Mouse (Mus musculus) forebrain, embryonic 10.5 days (tissue): ENCODE measurements around the gene Sycp2l. TPM values are rescaled to one million over a fixed set of nuclear protein-coding genes. Genes with fewer than 3 reads are reported as not detected.
"Not testable (repeated sequence)": the region's sequence is repeated elsewhere in the genome, so short reads cannot be mapped to it uniquely, and the experiment has no call there.

Experiments
- DNase-seq: peaks from one replicate; pipeline ENCODE4 v3.0.0-alpha.2; 2017; ENCODE audit warnings: low spot score; ENCODE audit errors: extremely low spot score
- H3K27ac ChIP-seq: fragments of 300-500 bp; sonication (generic); 2 replicates; pipeline ENCODE4 v1.5.1; 2016; ENCODE audit warnings: mild to moderate bottlenecking
- H3K27me3 ChIP-seq: fragments of 300-500 bp; sonication (generic); 2 replicates; pipeline ENCODE4 v1.6.1; 2016; ENCODE audit warnings: mild to moderate bottlenecking; ENCODE audit not compliant: poor library complexity, severe bottlenecking
- H3K36me3 ChIP-seq: fragments of 300-500 bp; sonication (generic); replicated peaks from 2 replicates; pipeline ENCODE4 v1.6.1; 2016; ENCODE audit warnings: mild to moderate bottlenecking, moderate library complexity
- H3K4me1 ChIP-seq: fragments of 300-500 bp; sonication (generic); 2 replicates; pipeline ENCODE4 v1.6.1; 2016
- H3K4me3 ChIP-seq: fragments of 300-500 bp; sonication (generic); 2 replicates; pipeline ENCODE4 v1.5.1; 2016; ENCODE audit warnings: mild to moderate bottlenecking, moderate library complexity
- H3K9me3 ChIP-seq: fragments of 300-500 bp; sonication (generic); 2 replicates; pipeline ENCODE4 v1.6.1; 2016; ENCODE audit warnings: mild to moderate bottlenecking, moderate library complexity
- WGBS: fragments of 180-500 bp; shearing (Covaris S2); methylation state at CpG from one replicate; pipeline ENCODE4 v1.1.7; 2016; 5-methylcytosine and 5-hydroxymethylcytosine counted together
- polyA plus RNA-seq: library from polyadenylated mRNA; unstranded; fragments of >200 nt; fragmentation: Nextera tagmentation; extraction: Ambion mirVana; gene quantifications from 2 replicates; pipeline ENCODE4 v1.2.1, GENCODE M21; 2016

Gene Sycp2l
- polyA plus RNA-seq, 1 experiment from 2014 or later = not detected

DNA sequence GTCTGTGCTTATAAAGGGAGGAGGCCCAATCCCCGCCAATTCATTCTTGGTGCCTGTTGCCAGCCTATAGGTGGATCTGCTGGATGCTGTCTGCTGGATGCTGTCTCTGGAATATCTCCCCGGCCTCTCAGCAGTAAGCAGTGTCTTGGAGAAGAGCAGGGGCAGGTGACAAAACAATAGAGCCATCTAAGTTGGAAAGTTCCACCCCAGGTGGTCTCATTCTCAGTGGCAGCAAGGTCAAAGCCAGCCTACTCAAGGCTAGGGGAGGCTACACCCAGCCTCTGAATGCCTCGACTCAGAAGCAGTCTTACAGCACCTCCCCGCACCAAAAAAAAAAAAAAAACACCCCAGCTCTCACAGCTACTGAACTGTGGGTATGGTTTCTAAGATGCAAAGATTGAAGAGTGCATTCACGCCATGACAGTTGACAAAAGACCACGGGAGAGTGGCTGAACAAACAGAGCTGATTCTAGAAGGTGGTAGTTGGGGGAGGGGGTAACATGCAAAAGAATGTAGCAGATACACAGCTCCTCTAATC, 31.4 kb downstream of the Sycp2l start:
- no peak overlapping the region for H3K27ac ChIP-seq
- H3K9me3 ChIP-seq = no peaks in the 10 kb centered on the region
- no peak for DNase-seq
- H3K36me3 ChIP-seq = no peaks in the 10 kb centered on the region
- WGBS = 75% methylated on average over 6 of the region's 6 CpGs
- no peak overlapping the region for H3K4me3 ChIP-seq
- H3K4me1 ChIP-seq = no peaks in the 10 kb centered on the region
- H3K27me3 ChIP-seq = no peaks in the 10 kb centered on the region

DNA sequence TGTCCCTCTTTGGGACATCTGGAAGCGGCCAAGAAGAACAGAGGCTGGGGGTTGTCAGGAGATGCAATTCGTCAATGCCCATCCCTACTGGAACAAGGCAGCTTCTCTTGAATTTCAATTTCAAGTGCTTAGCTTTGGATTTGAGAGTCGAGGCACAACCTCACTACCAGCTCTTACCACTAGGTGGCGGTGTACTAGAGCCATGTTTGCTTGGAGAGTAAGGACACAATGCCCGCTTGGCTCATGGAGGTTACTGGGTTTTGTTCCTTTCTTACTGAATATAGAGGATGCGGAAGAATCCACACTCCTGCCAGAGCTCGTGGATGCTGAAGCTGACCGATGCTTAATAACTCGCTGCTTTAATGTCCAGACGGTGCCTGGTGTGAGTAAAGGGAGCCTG, 32.2 kb downstream of the Sycp2l start:
- Histone ChIP-seq H3K4me1 (no peaks in the 10 kb centered on the region), H3K9me3 (no peaks in the 10 kb centered on the region), H3K4me3 (no peak overlapping the region), H3K27ac (no peak overlapping the region), H3K36me3 (no peaks in the 10 kb centered on the region), H3K27me3 (no peaks in the 10 kb centered on the region)
- WGBS = 80% methylated on average over 10 of the region's 10 CpGs
- DNase-seq = peak; percentile 29

DNA sequence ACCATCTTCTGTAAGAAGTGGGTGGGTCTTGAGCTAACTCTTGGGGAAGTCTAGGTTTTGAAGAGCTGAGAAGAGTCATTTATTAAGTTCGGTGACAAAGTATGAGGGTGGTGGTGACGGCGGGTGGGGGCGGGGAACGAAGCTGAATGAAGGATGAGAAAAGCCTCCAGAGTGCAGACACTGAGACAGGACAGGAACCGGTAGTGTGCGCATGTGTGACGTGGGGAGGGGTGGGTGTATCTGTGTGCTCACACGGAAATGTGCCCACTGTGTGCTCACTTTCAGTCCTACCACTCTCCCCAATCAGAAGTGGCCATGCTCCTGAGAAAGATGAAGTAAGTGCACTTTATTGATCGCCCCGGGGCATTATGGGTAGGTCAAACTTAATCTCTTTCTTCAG, 39.0 kb downstream of the Sycp2l start:
- DNase-seq = no peak
- H3K4me3 ChIP-seq = no peak overlapping the region
- no peaks in the 10 kb centered on the region for H3K4me1 ChIP-seq
- H3K27ac ChIP-seq = no peak overlapping the region
- H3K36me3 ChIP-seq = no peaks in the 10 kb centered on the region
- H3K27me3 ChIP-seq = no peaks in the 10 kb centered on the region
- H3K9me3 ChIP-seq = no peaks in the 10 kb centered on the region
- 84% methylated on average over 11 of the region's 11 CpGs for WGBS

DNA sequence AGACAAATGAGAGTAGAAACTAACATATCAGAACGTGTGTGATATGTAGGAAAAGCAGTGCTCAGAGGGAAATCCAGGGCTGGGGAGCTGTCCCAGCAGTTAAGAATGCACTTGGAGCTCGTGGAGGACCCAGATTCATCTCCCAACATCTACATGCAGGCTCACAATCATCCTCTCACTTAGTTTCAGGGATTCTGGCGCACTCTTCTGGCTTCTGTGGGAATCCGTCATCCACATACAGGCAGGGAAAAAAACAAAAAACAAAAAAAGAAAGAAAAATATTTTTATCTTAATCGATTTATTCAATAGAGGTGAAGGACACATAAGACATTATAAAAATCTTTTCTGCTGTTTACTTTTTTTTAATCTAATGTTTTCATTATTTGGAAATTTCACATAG, 44.3 kb downstream of the Sycp2l start:
- 65% methylated on average over 5 of the region's 5 CpGs for WGBS
- Histone ChIP-seq H3K27me3 (no peaks in the 10 kb centered on the region), H3K36me3 (no peaks in the 10 kb centered on the region), H3K9me3 (no peaks in the 10 kb centered on the region), H3K27ac (no peak overlapping the region), H3K4me1 (no peaks in the 10 kb centered on the region), H3K4me3 (no peak overlapping the region)
- DNase-seq = no peak

DNA sequence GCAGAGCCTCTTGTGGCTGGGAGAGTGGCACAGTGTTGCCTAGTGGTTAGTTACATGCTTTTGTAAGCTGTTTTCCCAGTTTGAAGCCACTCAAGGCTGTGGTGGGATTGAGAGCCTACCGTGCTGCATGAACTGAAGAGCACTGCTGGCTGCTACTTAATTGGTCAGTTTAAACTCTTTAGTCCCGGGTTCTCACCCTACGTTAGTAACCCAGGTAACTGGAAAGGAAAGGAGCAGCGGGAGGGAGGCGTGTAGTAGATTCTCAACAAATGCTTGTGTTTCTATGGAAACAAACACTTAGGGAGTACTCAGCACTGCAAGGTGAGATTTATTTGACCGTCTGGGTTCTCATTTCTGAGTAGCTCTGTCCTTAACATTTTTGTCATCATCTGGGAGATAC, 73.8 kb downstream of the Sycp2l start:
- Histone ChIP-seq H3K4me3 (no peak overlapping the region), H3K27ac (no peak overlapping the region), H3K36me3 (peaks cover 96% of the 10 kb centered on the region), H3K4me1 (no peaks in the 10 kb centered on the region), H3K27me3 (no peaks in the 10 kb centered on the region), H3K9me3 (no peaks in the 10 kb centered on the region)
- 87% methylated on average over 6 of the region's 6 CpGs for WGBS
- no peak for DNase-seq

DNA sequence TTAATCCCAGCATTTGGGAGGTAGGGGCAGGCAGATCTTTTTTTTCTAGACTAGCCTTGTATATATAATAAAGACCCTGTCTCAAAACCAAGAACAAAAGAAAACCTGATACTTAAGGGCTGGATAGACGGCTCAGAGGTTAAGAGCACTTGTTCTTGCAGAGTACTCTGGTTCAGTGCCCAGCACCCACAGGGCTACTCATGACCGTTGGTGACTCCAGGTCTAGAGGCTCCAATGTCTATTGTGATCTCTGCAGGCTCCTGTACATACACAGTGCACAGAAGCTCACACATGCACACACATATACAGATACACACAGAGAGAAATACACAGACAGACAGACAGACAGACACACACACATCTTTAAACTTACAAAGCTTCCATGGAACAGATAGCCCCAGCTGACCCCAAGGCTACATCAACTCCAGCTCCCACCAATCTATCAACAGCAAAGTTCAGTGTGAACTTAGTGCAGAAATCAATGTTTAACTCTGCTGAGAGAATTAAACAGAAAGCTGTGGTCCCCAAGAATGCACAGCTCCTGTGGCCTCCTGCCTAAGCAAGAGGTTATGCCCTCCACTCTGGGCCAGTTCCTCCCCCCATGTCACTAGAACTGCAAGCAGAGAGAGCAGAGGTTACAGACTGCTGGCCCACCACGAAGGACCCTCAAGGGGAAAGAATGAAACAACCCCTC, 81.7 kb downstream of the Sycp2l start:
- Histone ChIP-seq H3K27me3 (no peaks in the 10 kb centered on the region), H3K4me3 (no peak overlapping the region), H3K36me3 (peaks cover 42% of the 10 kb centered on the region), H3K27ac (no peak overlapping the region), H3K9me3 (no peaks in the 10 kb centered on the region), H3K4me1 (no peaks in the 10 kb centered on the region; the same call in 1 of the 2 replicates)
- WGBS = 81% methylated on average over 3 of the region's 3 CpGs
- DNase-seq = no peak

DNA sequence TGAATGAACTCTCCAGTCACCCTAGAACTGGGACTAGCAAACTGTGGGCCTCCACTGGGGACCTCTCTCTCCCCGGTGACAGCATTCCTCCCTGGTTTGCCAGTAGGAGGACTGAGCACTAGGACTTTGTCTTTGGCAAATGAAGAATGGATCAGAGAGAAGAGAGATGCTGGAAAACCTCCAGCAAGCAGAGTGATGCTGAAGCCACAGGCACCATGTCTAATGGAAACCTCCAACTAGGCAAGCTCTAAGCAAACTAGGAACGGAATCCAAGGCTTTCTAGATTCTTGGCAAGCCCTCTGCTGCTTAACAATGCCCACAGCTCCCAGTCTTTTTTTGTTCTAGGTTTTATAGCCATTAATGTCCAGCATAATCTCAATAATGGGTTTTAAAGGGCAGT, 86.8 kb downstream of the Sycp2l start:
- WGBS = 92% methylated on average over 2 of the region's 2 CpGs
- Histone ChIP-seq H3K27me3 (no peaks in the 10 kb centered on the region), H3K4me3 (no peak overlapping the region), H3K27ac (no peak overlapping the region), H3K4me1 (peaks cover 22% of the 10 kb centered on the region), H3K9me3 (no peaks in the 10 kb centered on the region), H3K36me3 (peaks cover 7% of the 10 kb centered on the region)
- DNase-seq = no peak

DNA sequence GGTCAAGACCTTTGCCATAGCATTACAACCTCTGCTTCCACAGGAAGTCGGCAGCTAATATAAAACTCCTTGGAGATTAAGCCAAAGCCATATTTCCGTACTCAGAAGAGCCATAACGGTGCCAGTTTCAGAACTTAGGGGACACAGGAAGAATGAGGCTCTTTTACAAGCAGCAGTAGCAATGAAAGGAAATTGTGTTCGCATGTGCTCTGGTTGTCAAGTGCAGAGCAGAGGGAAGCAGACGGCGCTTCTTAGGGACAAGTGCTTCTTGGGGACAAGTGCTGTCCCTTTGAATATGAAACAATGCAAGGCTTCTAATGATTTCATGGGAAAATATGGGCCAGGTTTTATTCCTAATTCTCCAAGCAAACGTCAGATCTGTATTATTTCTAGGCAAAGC, 89.2 kb downstream of the Sycp2l start:
- Histone ChIP-seq H3K27me3 (no peaks in the 10 kb centered on the region), H3K36me3 (no peaks in the 10 kb centered on the region), H3K27ac (no peak overlapping the region), H3K4me1 (peaks cover 22% of the 10 kb centered on the region), H3K4me3 (no peak overlapping the region), H3K9me3 (no peaks in the 10 kb centered on the region)
- no peak for DNase-seq
- 76% methylated on average over 7 of the region's 7 CpGs for WGBS

DNA sequence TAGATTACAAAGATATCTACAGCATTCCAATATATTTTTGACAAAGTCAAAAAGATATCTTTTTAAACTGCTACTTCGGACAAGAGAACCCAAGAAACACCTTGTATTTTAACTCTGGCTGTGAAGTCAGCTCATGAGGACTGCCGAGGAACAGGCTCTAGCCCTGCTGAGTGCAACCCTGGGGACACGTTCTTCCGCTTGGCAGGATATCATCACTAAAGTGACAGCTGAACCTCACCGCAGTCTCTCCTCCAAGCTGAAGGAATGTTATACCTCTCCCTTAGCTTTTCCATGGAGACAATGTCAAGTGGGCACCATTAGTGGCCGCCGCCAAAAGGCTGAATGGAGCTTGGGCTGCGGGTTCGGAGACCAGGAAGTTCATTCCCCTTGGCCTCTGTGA, 89.6 kb downstream of the Sycp2l start:
- Histone ChIP-seq H3K4me3 (no peak overlapping the region), H3K27ac (no peak overlapping the region), H3K36me3 (no peaks in the 10 kb centered on the region), H3K9me3 (no peaks in the 10 kb centered on the region), H3K4me1 (peaks cover 22% of the 10 kb centered on the region), H3K27me3 (no peaks in the 10 kb centered on the region)
- 83% methylated on average over 9 of the region's 9 CpGs for WGBS
- DNase-seq = no peak

DNA sequence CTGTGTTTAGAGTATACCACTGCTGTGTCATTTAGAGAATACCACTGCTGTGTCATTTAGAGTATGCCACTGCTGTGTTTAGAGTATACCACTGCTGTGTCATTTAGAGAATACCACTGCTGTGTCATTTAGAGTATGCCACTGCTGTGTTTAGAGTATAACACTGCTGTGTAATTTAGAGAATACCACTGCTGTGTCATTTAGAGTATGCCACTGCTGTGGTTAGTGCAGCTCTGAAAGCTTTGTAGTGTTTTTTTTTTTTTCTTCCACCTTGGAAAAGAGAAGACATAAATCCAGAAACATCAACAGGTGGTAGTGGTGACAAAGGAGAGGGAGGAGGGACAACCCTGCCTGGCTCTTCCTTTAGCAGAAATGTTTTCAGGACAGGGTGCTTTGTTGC, 91.5 kb downstream of the Sycp2l start:
- not testable (repeated sequence) for H3K4me3 ChIP-seq, DNase-seq, H3K36me3 ChIP-seq, H3K27me3 ChIP-seq, H3K9me3 ChIP-seq, H3K27ac ChIP-seq
- peaks cover 22% of the 10 kb centered on the region for H3K4me1 ChIP-seq

DNA sequence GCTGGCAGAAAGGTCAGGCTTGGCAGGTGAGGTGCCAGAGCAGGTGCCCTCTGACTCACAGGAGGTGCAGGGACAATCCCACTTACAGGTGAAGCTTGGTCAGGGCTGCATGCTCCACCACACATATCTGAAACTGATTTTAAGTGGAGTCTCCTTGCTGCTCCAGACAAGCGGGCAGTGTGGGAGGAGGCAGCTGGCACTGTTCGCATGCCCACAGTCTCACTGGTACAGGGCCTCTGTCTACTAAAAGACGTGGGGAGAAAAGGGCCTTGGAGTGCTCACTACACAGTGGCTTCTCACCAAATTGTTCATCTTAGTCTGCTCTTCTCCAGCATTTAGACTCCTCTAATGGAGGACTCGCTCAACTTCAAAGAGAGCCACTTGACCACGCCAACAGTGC, 92.1 kb downstream of the Sycp2l start:
- Histone ChIP-seq H3K4me3 (no peak overlapping the region), H3K27ac (no peak overlapping the region), H3K4me1 (peaks cover 20% of the 10 kb centered on the region), H3K36me3 (0 out of 2 replicates have a peak, but pooled peaks cover 2% of the 10 kb centered on the region), H3K9me3 (no peaks in the 10 kb centered on the region), H3K27me3 (no peaks in the 10 kb centered on the region)
- WGBS = 91% methylated on average over 5 of the region's 5 CpGs
- DNase-seq = no peak

DNA sequence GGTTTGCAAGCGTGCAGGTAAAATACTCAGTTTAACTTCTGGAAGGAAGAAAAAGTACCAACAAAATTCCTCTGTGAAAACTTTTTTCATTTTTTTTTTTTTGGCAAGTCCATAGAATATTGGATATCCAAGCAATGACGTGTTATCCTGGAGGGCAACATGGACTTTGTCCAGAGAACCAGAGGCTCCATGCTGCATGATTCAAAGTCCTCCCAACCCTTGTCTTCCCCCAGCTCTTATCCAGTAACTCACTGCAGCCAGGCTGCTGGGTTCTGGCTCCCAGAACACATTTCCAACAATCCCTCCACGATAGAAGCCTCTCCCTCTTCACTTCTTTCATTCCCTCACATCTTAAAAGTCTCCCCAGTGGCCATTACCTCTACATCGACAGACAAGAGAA, 97.2 kb downstream of the Sycp2l start:
- H3K27ac ChIP-seq = no peak overlapping the region
- WGBS = 84% methylated on average over 4 of the region's 4 CpGs
- DNase-seq = no peak
- H3K4me3 ChIP-seq = no peak overlapping the region
- peaks cover 4% of the 10 kb centered on the region; the same call in 1 of the 2 replicates for H3K4me1 ChIP-seq
- no peaks in the 10 kb centered on the region for H3K9me3 ChIP-seq
- no peaks in the 10 kb centered on the region for H3K27me3 ChIP-seq
- H3K36me3 ChIP-seq = 0 out of 2 replicates have a peak, but pooled peaks cover 2% of the 10 kb centered on the region

DNA sequence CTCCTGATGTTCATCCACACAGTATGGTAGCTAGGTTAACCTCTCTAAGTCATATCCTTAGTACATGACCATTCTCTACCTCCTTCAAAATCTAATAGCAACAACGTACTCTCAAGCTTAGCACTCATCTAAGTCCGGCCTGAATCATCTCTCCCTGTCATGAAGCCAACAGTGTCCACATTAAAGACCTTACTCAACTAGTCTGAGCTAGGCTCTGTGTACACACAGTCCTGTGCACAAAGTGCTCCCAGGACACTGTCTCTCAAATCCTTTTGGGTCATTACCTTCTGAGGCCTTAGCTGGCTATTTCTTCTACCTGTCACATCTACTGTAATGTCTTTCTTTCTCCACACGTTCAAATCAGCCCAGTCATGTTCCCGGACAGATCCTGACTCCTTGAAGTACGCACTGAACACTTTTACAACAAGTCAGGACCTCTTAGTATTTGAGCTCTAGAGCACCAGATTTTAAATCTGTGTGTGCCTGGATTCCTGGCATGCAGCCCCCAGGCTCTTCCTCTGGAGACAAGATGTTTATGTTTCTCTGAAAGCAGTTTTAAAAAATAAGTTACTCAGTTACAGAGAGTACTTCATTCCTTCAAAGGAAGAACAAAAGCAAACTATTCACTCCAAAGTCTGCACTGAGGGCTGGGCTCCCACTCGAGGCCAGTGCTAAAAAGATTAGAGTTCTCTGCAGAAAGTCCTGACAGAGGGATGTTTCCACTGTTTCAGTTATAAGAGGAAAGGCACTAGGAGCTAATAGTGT, 98.6 kb downstream of the Sycp2l start:
- Histone ChIP-seq H3K27me3 (no peaks in the 10 kb centered on the region), H3K4me3 (no peak overlapping the region), H3K9me3 (no peaks in the 10 kb centered on the region), H3K27ac (no peak overlapping the region), H3K4me1 (peaks cover 9% of the 10 kb centered on the region; the same call in 1 of the 2 replicates), H3K36me3 (0 out of 2 replicates have a peak, but pooled peaks cover 2% of the 10 kb centered on the region)
- no peak for DNase-seq
- 81% methylated on average over 6 of the region's 6 CpGs for WGBS
